Mouse (Mus musculus) spleen, postnatal 4 days (tissue): ENCODE data around the gene Ap2b1.

Experiments
- DNase-seq, 2 experiments: peaks; one replicate each; pipeline ENCODE4 v3.0.0; 2022; ENCODE audit warnings: low spot score in 2 of 2

Gene Ap2b1

GRCm38 (mm10) chr11:83442596-83443267 is 143.9 kb downstream of the Ap2b1 start:
- DNase-seq = peak; percentile 56 to 79

GRCm38 (mm10) chr11:83443824-83444223 is 145.0 kb downstream of the Ap2b1 start:
- DNase-seq = no peak

GRCm38 (mm10) chr11:83445001-83445400 is 146.2 kb downstream of the Ap2b1 start:
- DNase-seq = no peak

- DNase-seq = no peak
Measured at GRCm38 (mm10) chr11:83447612-83448011, 148.8 kb downstream of the Ap2b1 start.

- DNase-seq = no peak
Measured at GRCm38 (mm10) chr11:83448021-83448926, 149.4 kb downstream of the Ap2b1 start.

GRCm38 (mm10) chr11:83448927-83449236 is 150.1 kb downstream of the Ap2b1 start:
- no peak for DNase-seq

GRCm38 (mm10) chr11:83449298-83449697 is 150.5 kb downstream of the Ap2b1 start:
- no peak for DNase-seq

GRCm38 (mm10) chr11:83450550-83450949 is 151.7 kb downstream of the Ap2b1 start:
- no peak for DNase-seq

GRCm38 (mm10) chr11:83451281-83451680 is 152.5 kb downstream of the Ap2b1 start:
- no peak for DNase-seq

- DNase-seq = peak in 1 of 2 experiments; percentile 63
Measured at GRCm38 (mm10) chr11:83454548-83454947, 155.7 kb downstream of the Ap2b1 start.
